Mouse (Mus musculus): ENCODE data around the gene Megf6.

Gene Megf6

DNA sequence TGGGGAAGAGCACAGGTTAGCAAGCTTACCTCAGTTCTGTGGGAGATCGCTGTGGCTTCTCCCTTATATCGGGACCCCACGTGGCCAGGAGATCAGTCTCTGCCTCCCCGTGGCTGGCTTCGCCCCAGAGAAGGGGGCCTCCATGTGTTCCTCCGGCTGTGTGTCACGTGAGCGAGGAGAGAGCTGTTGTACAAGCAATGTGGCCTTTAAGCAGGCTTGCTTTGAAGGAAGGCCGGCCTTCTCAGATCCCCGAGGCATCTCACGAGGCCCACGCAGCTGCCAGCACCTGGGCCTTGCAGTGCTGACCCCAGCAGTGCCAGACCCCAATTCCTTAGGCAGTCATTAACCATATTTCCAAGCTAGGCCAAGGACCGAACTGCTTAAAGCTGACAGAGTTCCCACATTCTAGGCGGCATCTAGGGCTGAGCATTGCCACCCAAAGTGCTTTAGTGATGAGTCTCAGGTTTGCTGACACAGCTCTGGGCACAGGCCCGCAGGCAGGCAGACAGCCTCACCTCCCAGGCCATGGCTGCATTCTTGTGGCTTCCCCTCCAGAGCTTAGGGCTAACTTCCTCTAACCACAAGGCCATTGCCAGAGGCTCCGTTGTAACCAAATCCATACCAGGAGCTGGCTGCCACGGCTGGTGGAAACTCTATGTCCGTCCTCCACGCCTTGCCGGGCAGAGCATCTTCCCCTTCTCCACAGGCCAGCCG lies 77.7 kb downstream of the Megf6 start:
- no peak for DNase-seq (ENCODE audit: low read depth in 1 of 2, low spot score in 2 of 2)

DNA sequence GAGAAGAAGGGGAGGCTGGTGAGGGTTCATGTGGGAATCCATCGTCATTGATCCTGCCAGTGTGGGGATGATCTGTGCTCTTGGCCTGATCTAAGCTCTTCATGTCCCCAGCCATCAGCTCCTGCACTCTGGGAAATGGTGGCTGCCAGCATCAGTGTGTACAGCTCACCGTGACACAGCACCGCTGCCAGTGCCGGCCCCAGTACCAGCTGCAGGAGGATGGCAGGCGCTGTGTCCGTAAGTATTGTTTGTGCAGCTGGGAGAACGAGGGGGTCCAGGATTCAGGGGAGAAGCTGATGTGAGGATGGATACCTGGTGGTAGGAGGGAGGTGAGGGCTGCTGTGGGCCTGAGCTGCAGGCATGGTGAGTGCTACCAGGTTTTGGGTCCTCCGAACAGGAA lies 78.8 kb downstream of the Megf6 start:
- no peak for DNase-seq (ENCODE audit: low read depth in 1 of 2, low spot score in 2 of 2)

GRCm38 (mm10) chr4:154252537-154253255 lies 82.2 kb downstream of the Megf6 start:
- DNase-seq (ENCODE audit: low read depth in 1 of 2, low spot score in 2 of 2) = no peak

DNA sequence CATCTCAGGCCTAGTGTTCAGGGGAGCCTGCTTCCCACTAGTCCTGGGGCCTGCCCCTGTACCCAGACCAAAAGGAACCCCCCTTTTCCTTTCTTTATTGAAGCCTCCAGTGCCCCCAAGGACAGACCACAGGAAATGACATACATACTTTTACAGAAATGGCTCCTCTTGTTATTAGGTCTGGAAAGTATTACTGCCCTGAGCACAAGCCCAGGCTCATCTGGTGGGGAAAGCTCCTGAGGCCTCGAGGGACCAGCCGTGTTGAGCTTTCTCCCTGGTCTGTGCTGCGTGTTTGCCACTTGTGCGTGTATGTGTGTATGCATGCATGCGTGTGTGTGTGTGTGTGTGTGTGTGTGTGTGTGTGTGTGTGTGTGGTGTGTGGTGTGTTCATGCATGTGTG lies 90.2 kb downstream of the Megf6 start:
- no peak for DNase-seq (ENCODE audit: low read depth in 1 of 2, low spot score in 2 of 2)

DNA sequence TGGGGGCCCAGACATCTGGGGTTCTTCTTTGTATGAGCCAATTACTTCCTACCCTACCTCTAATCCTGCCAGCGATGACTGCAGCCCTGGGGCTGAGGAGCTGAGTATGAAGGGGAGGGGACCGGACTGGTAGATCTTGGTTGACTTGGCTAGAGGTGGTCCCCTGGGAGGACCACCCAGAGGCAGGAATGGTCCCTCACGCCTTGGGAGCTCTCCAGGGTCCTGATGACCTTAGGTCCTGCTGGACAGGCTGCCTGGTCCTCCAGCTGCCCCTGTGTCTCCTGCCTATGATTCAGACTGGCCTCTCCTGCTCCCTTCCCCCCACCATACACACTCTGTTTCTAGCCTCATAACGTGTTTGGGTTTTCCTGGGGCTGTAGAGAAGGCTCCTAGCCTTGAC lies 91.5 kb downstream of the Megf6 start:
- no peak for DNase-seq (ENCODE audit: low read depth in 1 of 2, low spot score in 2 of 2)

GRCm38 (mm10) chr4:154267511-154267910 lies 97.0 kb downstream of the Megf6 start:
- no peak for DNase-seq (ENCODE audit: low read depth in 1 of 2, low spot score in 2 of 2)

DNA sequence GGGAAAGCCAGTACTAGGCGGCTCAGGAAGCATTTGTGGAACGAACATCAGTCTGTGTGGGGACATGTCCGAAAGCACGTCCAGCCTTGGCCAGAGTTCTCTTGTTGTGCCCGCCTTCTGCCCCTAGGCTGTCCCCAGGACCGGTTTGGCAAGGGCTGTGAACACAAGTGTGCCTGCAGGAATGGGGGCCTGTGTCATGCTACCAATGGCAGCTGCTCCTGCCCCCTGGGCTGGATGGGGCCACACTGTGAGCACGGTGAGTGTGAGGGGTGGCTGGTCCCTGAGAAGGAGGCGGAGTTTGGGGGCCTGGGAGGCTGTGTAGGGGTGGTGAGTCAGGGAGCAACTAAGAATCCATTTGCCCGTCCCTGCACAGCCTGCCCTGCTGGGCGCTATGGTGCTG lies 99.0 kb downstream of the Megf6 start:
- no peak for DNase-seq (ENCODE audit: low read depth in 1 of 2, low spot score in 2 of 2)

GRCm38 (mm10) chr4:154273000-154273399 lies 102.5 kb downstream of the Megf6 start:
- no peak for DNase-seq (ENCODE audit: low read depth in 1 of 2, low spot score in 2 of 2)

DNA sequence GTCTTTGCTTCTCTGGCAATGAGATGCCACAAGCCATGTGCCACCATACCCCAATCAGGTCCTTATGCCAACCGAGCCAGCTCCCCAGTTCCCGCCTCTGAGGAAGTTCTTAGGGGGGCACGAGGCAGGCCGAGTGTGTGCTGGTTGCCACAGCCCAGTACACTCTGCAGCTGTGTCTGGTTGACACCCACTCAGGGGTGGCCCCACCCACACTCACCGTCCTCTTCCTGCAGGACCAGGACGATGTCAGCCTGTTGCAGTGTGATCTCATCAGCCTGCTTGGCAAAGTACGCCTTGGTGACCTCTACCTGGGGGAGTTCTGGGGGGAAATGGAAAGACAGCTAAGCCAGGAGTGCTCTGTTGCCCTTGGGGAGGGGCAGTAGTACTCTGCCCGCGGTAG lies 109.0 kb downstream of the Megf6 start:
- DNase-seq (ENCODE audit: low read depth in 1 of 2, low spot score in 2 of 2) = no peak

- DNase-seq (ENCODE audit: low read depth in 1 of 2, low spot score in 2 of 2) = no peak
These were observed 113.1 kb downstream of the Megf6 start for GRCm38 (mm10) chr4:154283671-154284070.

- DNase-seq (ENCODE audit: low read depth in 1 of 2, low spot score in 2 of 2) = no peak
These were observed 123.2 kb downstream of the Megf6 start for GRCm38 (mm10) chr4:154293735-154294201.

DNA sequence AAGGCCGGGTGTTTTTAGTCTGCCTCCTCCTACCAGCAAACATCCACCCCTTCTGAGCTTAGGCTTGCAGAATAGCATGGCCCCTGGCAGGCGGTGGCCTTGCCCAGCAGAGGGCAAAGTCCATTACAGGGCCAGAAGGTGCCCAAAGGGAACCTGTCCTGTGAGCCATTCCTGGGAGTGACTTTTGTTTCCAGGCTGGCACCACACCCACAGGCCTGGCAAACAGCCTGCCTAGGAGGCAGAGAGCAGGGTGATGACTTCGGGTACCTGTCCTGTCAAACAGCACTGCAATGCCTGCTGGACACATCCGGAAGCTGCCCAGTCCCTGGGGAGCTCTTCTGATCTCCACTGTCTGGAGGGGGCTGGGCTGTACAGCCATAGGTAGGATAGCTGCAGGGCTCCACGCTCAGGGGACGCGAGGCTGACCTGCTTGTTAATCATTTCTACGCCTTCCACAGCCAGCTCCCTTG lies 123.8 kb downstream of the Megf6 start:
- no peak for DNase-seq (ENCODE audit: low read depth in 1 of 2, low spot score in 2 of 2)

- DNase-seq (ENCODE audit: low read depth in 1 of 2, low spot score in 2 of 2) = no peak
These were observed 127.2 kb downstream of the Megf6 start for GRCm38 (mm10) chr4:154297761-154298160.

DNA sequence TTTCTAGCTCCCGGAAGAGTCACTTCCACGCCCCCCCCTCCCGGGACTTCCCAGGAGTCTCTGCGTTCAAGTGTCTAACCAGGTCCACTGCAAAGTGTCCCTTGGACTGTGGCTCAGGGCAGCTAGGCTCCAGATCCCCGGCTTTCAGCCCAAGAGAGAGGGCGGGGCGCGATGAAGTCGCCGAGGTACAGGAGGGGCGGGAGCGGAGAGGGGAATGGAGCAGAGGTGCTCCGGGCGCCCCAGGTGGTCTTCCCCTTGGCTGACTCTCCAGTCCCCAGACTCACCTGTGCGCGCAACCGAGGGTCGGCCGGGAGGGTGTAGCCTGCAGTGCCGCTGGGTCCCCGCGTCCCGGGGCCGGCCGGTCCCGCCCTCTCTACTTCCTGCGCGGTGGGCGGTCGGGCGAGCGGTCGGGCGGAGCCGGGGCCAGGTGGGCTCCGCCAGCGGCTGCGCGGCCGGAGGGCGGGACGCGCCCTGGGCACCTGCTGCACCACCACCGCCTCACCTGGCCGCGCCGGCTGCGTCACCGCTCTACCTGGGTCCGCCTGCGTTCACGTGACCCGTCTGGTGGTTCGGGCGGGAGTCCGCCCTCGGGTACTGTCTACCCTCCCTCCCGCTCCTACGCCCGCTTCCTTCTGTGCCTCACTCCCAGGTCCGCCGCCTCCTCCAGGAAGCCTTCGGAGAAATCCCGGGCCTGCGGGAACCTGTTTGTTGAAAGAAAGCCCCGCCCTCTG lies 129.2 kb downstream of the Megf6 start:
- no peak for DNase-seq (ENCODE audit: low read depth in 1 of 2, low spot score in 2 of 2)

- DNase-seq (ENCODE audit: low read depth in 1 of 2, low spot score in 2 of 2) = no peak
These were observed 130.9 kb downstream of the Megf6 start, which contains the start of gene Arhgef16 for GRCm38 (mm10) chr4:154301466-154301881. Gene Arhgef16 (minus strand): TSS chr4:154301676.

GRCm38 (mm10) chr4:154309131-154309530 lies 138.6 kb downstream of the Megf6 start:
- no peak for DNase-seq (ENCODE audit: low read depth in 1 of 2, low spot score in 2 of 2)

GRCm38 (mm10) chr4:154310576-154311262 lies 140.2 kb downstream of the Megf6 start:
- DNase-seq (ENCODE audit: low read depth in 1 of 2, low spot score in 2 of 2) = no peak

GRCm38 (mm10) chr4:154312143-154312812 lies 141.7 kb downstream of the Megf6 start:
- no peak for DNase-seq (ENCODE audit: low read depth in 1 of 2, low spot score in 2 of 2)

DNA sequence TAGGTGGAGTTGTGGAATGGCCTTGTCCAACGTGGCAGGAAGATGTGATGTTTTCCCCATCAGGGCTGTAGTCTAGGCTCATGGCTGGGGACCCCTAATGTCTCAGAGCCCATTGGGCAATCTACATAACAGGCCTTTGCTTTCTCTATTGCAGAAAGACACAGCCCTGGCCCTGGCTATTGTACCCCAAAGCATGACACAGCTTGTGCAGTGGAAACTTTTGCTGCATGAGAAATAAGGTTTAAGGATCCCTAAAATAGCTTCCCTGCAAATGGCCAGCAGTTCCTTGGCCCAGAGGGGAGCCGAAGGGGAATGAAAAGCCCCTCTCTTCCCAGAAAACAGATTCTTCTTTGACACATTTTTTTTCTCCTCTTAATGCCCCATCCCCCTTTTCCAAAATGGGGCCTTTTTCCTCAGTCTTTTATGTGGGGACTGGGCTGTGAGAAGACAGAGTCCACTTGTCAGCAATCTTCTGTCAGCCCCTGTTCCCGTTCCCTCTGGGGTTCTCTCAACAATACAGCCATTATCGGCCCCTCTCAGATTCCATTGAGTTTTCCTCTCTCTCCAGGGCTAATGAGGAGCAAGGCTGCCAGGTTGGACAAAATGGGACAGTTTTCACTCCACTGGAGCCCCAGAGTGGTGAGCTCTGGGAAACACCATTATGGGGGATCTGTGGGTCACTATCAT lies 142.5 kb downstream of the Megf6 start:
- no peak for DNase-seq (ENCODE audit: low read depth in 1 of 2, low spot score in 2 of 2)

GRCm38 (mm10) chr4:154313622-154313967 lies 143.1 kb downstream of the Megf6 start:
- no peak for DNase-seq (ENCODE audit: low read depth in 1 of 2, low spot score in 2 of 2)
